Mouse (Mus musculus): ENCODE data around the gene Thop1. TPM values are rescaled to one million over a fixed set of nuclear protein-coding genes. Genes with fewer than 3 reads are reported as not detected.

The Thop1 gene
- polyA plus RNA-seq, 1 experiment from 2014 or later = 38.9 TPM

- ATAC-seq = no peak
- H3K4me2 ChIP-seq (ENCODE audit: low read length) = no peak overlapping the region
- H3K27me3 ChIP-seq (replicated peaks; ENCODE audit: control insufficient read depth, insufficient read depth, low read length) = no peaks in the 10 kb centered on the region
- H3K4me3 ChIP-seq (ENCODE audit: low read depth, low read length) = no peak overlapping the region
- no peak overlapping the region for H3K9ac ChIP-seq (ENCODE audit: low read length)
- WGBS = 65% methylated on average over 2 of the region's 2 CpGs
- H3K4me1 ChIP-seq (ENCODE audit: control insufficient read depth, insufficient read depth, low read length) = peaks cover 4% of the 10 kb centered on the region; the same call in 1 of the 2 replicates
- H3K9me3 ChIP-seq (replicated peaks; ENCODE audit: control insufficient read depth, low read length) = no peaks in the 10 kb centered on the region
- no peak for DNase-seq (ENCODE audit: low spot score)
- no peak overlapping the region for H3K27ac ChIP-seq (ENCODE audit: low read depth, low read length)
- peaks cover 7% of the 10 kb centered on the region for H3K36me3 ChIP-seq (ENCODE audit: control insufficient read depth, insufficient read depth, low read length)
Observed at GRCm38 (mm10) chr10:81087021-81087420, 17.2 kb downstream of the Thop1 start.

GRCm38 (mm10) chr10:81089216-81089615, 19.4 kb downstream of the Thop1 start:
- Histone ChIP-seq H3K4me1 (ENCODE audit: control insufficient read depth, insufficient read depth, low read length) (peaks cover 4% of the 10 kb centered on the region; the same call in 1 of the 2 replicates), H3K27ac (ENCODE audit: low read depth, low read length) (no peak overlapping the region), H3K9ac (ENCODE audit: low read length) (no peak overlapping the region), H3K4me2 (ENCODE audit: low read length) (no peak overlapping the region), H3K36me3 (ENCODE audit: control insufficient read depth, insufficient read depth, low read length) (no peaks in the 10 kb centered on the region), H3K27me3 (replicated peaks; ENCODE audit: control insufficient read depth, insufficient read depth, low read length) (no peaks in the 10 kb centered on the region), H3K9me3 (replicated peaks; ENCODE audit: control insufficient read depth, low read length) (no peaks in the 10 kb centered on the region), H3K4me3 (ENCODE audit: low read depth, low read length) (no peak overlapping the region)
- DNase-seq (ENCODE audit: low spot score) (peak; percentile 78), ATAC-seq (peak; percentile 50)
- 38% methylated on average over 2 of the region's 2 CpGs for WGBS

- WGBS = 80% methylated on average over 7 of the region's 7 CpGs
- no peak overlapping the region for H3K27ac ChIP-seq (ENCODE audit: low read depth, low read length)
- no peaks in the 10 kb centered on the region for H3K36me3 ChIP-seq (ENCODE audit: control insufficient read depth, insufficient read depth, low read length)
- H3K4me3 ChIP-seq (ENCODE audit: low read depth, low read length) = no peak overlapping the region
- H3K9me3 ChIP-seq (replicated peaks; ENCODE audit: control insufficient read depth, low read length) = no peaks in the 10 kb centered on the region
- H3K27me3 ChIP-seq (replicated peaks; ENCODE audit: control insufficient read depth, insufficient read depth, low read length) = no peaks in the 10 kb centered on the region
- ATAC-seq = no peak
- peaks cover 4% of the 10 kb centered on the region; the same call in 1 of the 2 replicates for H3K4me1 ChIP-seq (ENCODE audit: control insufficient read depth, insufficient read depth, low read length)
- DNase-seq (ENCODE audit: low spot score) = no peak
- no peak overlapping the region for H3K4me2 ChIP-seq (ENCODE audit: low read length)
- no peak overlapping the region for H3K9ac ChIP-seq (ENCODE audit: low read length)
Observed at GRCm38 (mm10) chr10:81090621-81091020, 20.8 kb downstream of the Thop1 start.

- Histone ChIP-seq H3K27me3 (replicated peaks; ENCODE audit: control insufficient read depth, insufficient read depth, low read length) (no peaks in the 10 kb centered on the region), H3K4me1 (ENCODE audit: control insufficient read depth, insufficient read depth, low read length) (peaks cover 4% of the 10 kb centered on the region; the same call in 1 of the 2 replicates), H3K4me3 (ENCODE audit: low read depth, low read length) (no peak overlapping the region), H3K9me3 (replicated peaks; ENCODE audit: control insufficient read depth, low read length) (no peaks in the 10 kb centered on the region; the same call in 1 of the 2 replicates), H3K4me2 (ENCODE audit: low read length) (no peak overlapping the region), H3K27ac (ENCODE audit: low read depth, low read length) (no peak overlapping the region), H3K9ac (ENCODE audit: low read length) (no peak overlapping the region; the same call in 1 of the 2 replicates), H3K36me3 (ENCODE audit: control insufficient read depth, insufficient read depth, low read length) (no peaks in the 10 kb centered on the region)
- ATAC-seq (no peak), DNase-seq (ENCODE audit: low spot score) (no peak)
- WGBS = 66% methylated on average over 22 of the region's 22 CpGs
Observed at GRCm38 (mm10) chr10:81092465-81093250, 22.8 kb downstream of the Thop1 start.

- 60% methylated on average over 9 of the region's 9 CpGs for WGBS
- Histone ChIP-seq H3K27me3 (replicated peaks; ENCODE audit: control insufficient read depth, insufficient read depth, low read length) (no peaks in the 10 kb centered on the region), H3K27ac (ENCODE audit: low read depth, low read length) (no peak overlapping the region), H3K9me3 (replicated peaks; ENCODE audit: control insufficient read depth, low read length) (no peaks in the 10 kb centered on the region; the same call in 1 of the 2 replicates), H3K4me2 (ENCODE audit: low read length) (no peak overlapping the region), H3K9ac (ENCODE audit: low read length) (no peak overlapping the region), H3K4me1 (ENCODE audit: control insufficient read depth, insufficient read depth, low read length) (no peaks in the 10 kb centered on the region), H3K4me3 (ENCODE audit: low read depth, low read length) (no peak overlapping the region), H3K36me3 (ENCODE audit: control insufficient read depth, insufficient read depth, low read length) (no peaks in the 10 kb centered on the region)
- DNase-seq (ENCODE audit: low spot score) (no peak), ATAC-seq (no peak)
Observed at GRCm38 (mm10) chr10:81094931-81095678, 25.3 kb downstream of the Thop1 start.

- H3K4me1 ChIP-seq (ENCODE audit: control insufficient read depth, insufficient read depth, low read length) = peaks cover 19% of the 10 kb centered on the region
- peak within 1 kb of the TSS; percentile 76 for H3K4me3 ChIP-seq (ENCODE audit: low read depth, low read length)
- peak; percentile 98 for DNase-seq (ENCODE audit: low spot score)
- peak within 1 kb of the TSS; percentile 84 for H3K9ac ChIP-seq (ENCODE audit: low read length)
- under 1% methylated on average over 55 of the region's 56 CpGs for WGBS
- H3K4me2 ChIP-seq (ENCODE audit: low read length) = peak within 1 kb of the TSS; percentile 72
- no peaks in the 10 kb centered on the region for H3K9me3 ChIP-seq (replicated peaks; ENCODE audit: control insufficient read depth, low read length)
- H3K27me3 ChIP-seq (replicated peaks; ENCODE audit: control insufficient read depth, insufficient read depth, low read length) = no peaks in the 10 kb centered on the region
- peaks cover 26% of the 10 kb centered on the region for H3K36me3 ChIP-seq (ENCODE audit: control insufficient read depth, insufficient read depth, low read length)
- H3K27ac ChIP-seq (ENCODE audit: low read depth, low read length) = peak within 1 kb of the TSS; percentile 98
- peak; percentile 96 for ATAC-seq
Observed at GRCm38 (mm10) chr10:81105565-81106112, 35.8 kb downstream of the Thop1 start, which contains the start of gene Map2k2. Map2k2 (plus strand) TSS chr10:81105915.

GRCm38 (mm10) chr10:81106113-81106721, 36.4 kb downstream of the Thop1 start:
- DNase-seq (ENCODE audit: low spot score) (peak; percentile 82), ATAC-seq (peak; percentile 90)
- H3K27ac ChIP-seq (ENCODE audit: low read depth, low read length) = peak overlapping the region; percentile 98
- H3K9ac ChIP-seq (ENCODE audit: low read length) = peak overlapping the region; percentile 84
- H3K9me3 ChIP-seq (replicated peaks; ENCODE audit: control insufficient read depth, low read length) = no peaks in the 10 kb centered on the region
- peak overlapping the region; percentile 72 for H3K4me2 ChIP-seq (ENCODE audit: low read length)
- 2% methylated on average over 35 of the region's 35 CpGs for WGBS
- no peaks in the 10 kb centered on the region for H3K27me3 ChIP-seq (replicated peaks; ENCODE audit: control insufficient read depth, insufficient read depth, low read length)
- peaks cover 32% of the 10 kb centered on the region for H3K36me3 ChIP-seq (ENCODE audit: control insufficient read depth, insufficient read depth, low read length)
- H3K4me3 ChIP-seq (ENCODE audit: low read depth, low read length) = peak overlapping the region; percentile 76
- H3K4me1 ChIP-seq (ENCODE audit: control insufficient read depth, insufficient read depth, low read length) = peaks cover 19% of the 10 kb centered on the region

- Histone ChIP-seq H3K27ac (ENCODE audit: low read depth, low read length) (no peak overlapping the region), H3K27me3 (replicated peaks; ENCODE audit: control insufficient read depth, insufficient read depth, low read length) (no peaks in the 10 kb centered on the region), H3K9me3 (replicated peaks; ENCODE audit: control insufficient read depth, low read length) (no peaks in the 10 kb centered on the region), H3K9ac (ENCODE audit: low read length) (no peak overlapping the region), H3K4me3 (ENCODE audit: low read depth, low read length) (no peak overlapping the region), H3K4me1 (ENCODE audit: control insufficient read depth, insufficient read depth, low read length) (no peaks in the 10 kb centered on the region), H3K36me3 (ENCODE audit: control insufficient read depth, insufficient read depth, low read length) (peaks cover 95% of the 10 kb centered on the region), H3K4me2 (ENCODE audit: low read length) (no peak overlapping the region)
- 91% methylated on average over 6 of the region's 6 CpGs for WGBS
- DNase-seq (ENCODE audit: low spot score) = no peak
- ATAC-seq = no peak
Observed at GRCm38 (mm10) chr10:81112946-81113345, 43.1 kb downstream of the Thop1 start.
